Mouse (Mus musculus): ENCODE measurements around the gene Top1. TPM values are rescaled to one million over a fixed set of nuclear protein-coding genes. Genes with fewer than 3 reads are reported as not detected.

Top1 gene
- total and polyA plus RNA-seq, 3 experiments = 89.8 to 312 (median 91.3) TPM

GRCm38 (mm10) chr2:160717269-160717668, 71.6 kb downstream of the Top1 start:
- peaks cover 0 to 1% of the 10 kb centered on the region in 2 experiments; a peak in 2 of 4 replicates for H3K4me1 ChIP-seq (ENCODE audit: control insufficient read depth in 1 of 2, insufficient read depth in 2 of 2)
- H3K9me3 ChIP-seq (replicated peaks; ENCODE audit: low read length) = no peaks in the 10 kb centered on the region
- no peaks in the 10 kb centered on the region for H3K27me3 ChIP-seq (replicated peaks)
- dilution Hi-C loops (cut with MboI; ENCODE audit: extremely low pct_ligation_motif_present, extremely low pct_unique_long_range_greater_than_20kb, low sequenced_read_pairs) = no loop called here
- H3K9ac ChIP-seq (ENCODE audit: insufficient read depth, low read depth) = no peak overlapping the region
- DNase-seq (ENCODE audit: extremely low read depth) = peak; percentile 63
- no peak overlapping the region for H3K27ac ChIP-seq (ENCODE audit: insufficient read depth, low read depth)
- no peak overlapping the region for H3K4me2 ChIP-seq (ENCODE audit: insufficient read depth, low read depth, poor library complexity, severe bottlenecking)
- H3K4me3 ChIP-seq (replicated peaks in 1 of 3; ENCODE audit: low read depth in 2 of 3, low read length in 2 of 3, poor library complexity in 1 of 3) = no peak overlapping the region
- peaks cover 71 to 92% of the 10 kb centered on the region in 2 experiments for H3K36me3 ChIP-seq (replicated peaks in 1 of 2; ENCODE audit: control insufficient read depth in 1 of 2, insufficient read depth in 1 of 2, low read length in 1 of 2)
- peaks cover 7% of the 10 kb centered on the region; the same call in 1 of the 2 replicates for H3K79me2 ChIP-seq (replicated peaks; ENCODE audit: control insufficient read depth, extremely low read depth, insufficient read depth, poor library complexity, severe bottlenecking)
- no peak for TF ChIP-seq USF1 (IDR thresholded peaks at IDR 0.05; ENCODE audit: low read depth, low read length)
- TF ChIP-seq SMC3 (IDR thresholded peaks at IDR 0.05; ENCODE audit: low read depth, low read length) = peak; percentile 71
- peak; percentile 44 to 72; a peak in 3 of 4 replicates for TF ChIP-seq CTCF (conservative IDR thresholded peaks at IDR 0.05 in 1 of 2, IDR thresholded peaks at IDR 0.05 in 1 of 2; ENCODE audit: low read depth in 2 of 2, low read length in 2 of 2)
- in situ Hi-C loops (cut with MboI; ENCODE audit: low pct_ligation_motif_present, low pct_unique_long_range_greater_than_20kb, low sequenced_read_pairs) = loop anchor here (10.0 kb wide), 1 partner anchor 168 kb away; the partner anchor contains the start of gene Lpin3

DNA sequence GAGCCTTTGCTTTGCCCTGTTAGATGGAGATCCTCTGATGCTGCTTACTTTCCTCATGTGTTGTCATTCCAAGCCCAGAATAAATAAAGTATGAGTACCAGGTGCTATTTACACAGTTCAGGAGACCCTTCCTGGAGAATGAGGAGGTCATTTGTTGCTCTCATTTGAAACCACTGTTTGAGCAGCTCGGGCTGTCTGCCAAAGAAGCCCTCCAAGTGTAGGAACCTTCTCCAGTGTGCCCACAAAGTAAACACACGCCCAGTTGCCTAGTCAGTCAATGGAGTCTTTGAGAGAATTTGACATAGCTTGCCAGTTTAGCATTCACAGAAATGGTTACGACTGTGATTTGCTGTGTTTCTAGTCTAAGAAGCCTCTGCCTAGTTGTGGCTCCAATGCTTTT, 73.1 kb downstream of the Top1 start:
- dilution Hi-C loops (cut with MboI; ENCODE audit: extremely low pct_ligation_motif_present, extremely low pct_unique_long_range_greater_than_20kb, low sequenced_read_pairs) (no loop called here), in situ Hi-C loops (cut with MboI; ENCODE audit: low pct_ligation_motif_present, low pct_unique_long_range_greater_than_20kb, low sequenced_read_pairs) (loop anchor here (10.0 kb wide), 1 partner anchor 166 kb away; the partner anchor contains the start of gene Lpin3)
- Histone ChIP-seq H3K9me3 (replicated peaks; ENCODE audit: low read length) (no peaks in the 10 kb centered on the region), H3K79me2 (replicated peaks; ENCODE audit: control insufficient read depth, extremely low read depth, insufficient read depth, poor library complexity, severe bottlenecking) (peaks cover 7% of the 10 kb centered on the region; the same call in 1 of the 2 replicates), H3K9ac (ENCODE audit: insufficient read depth, low read depth) (no peak overlapping the region), H3K4me2 (ENCODE audit: insufficient read depth, low read depth, poor library complexity, severe bottlenecking) (no peak overlapping the region), H3K27ac (ENCODE audit: insufficient read depth, low read depth) (no peak overlapping the region), H3K27me3 (replicated peaks) (no peaks in the 10 kb centered on the region), H3K4me1 (ENCODE audit: control insufficient read depth in 1 of 2, insufficient read depth in 2 of 2) (no peaks in the 10 kb centered on the region), H3K4me3 (replicated peaks in 1 of 3; ENCODE audit: low read depth in 2 of 3, low read length in 2 of 3, poor library complexity in 1 of 3) (no peak overlapping the region), H3K36me3 (replicated peaks in 1 of 2; ENCODE audit: control insufficient read depth in 1 of 2, insufficient read depth in 1 of 2, low read length in 1 of 2) (peaks cover 73 to 91% of the 10 kb centered on the region in 2 experiments)
- TF ChIP-seq SMC3 (IDR thresholded peaks at IDR 0.05; ENCODE audit: low read depth, low read length) (no peak), MEF2A (IDR thresholded peaks at IDR 0.05; ENCODE audit: borderline replicate concordance, low read depth, low read length) (no peak), RAD21 (IDR thresholded peaks at IDR 0.05; ENCODE audit: low read depth, low read length) (no peak), ETS1 (conservative IDR thresholded peaks at IDR 0.05; ENCODE audit: low read depth, low read length) (no peak), POLR2A (IDR thresholded peaks at IDR 0.05; ENCODE audit: low read depth, low read length) (no peak), KAT2A (IDR thresholded peaks at IDR 0.05; ENCODE audit: insufficient replicate concordance, low read length) (no peak), BHLHE40 (IDR thresholded peaks at IDR 0.05; ENCODE audit: low read depth, low read length) (no peak), ZKSCAN1 (IDR thresholded peaks at IDR 0.05; ENCODE audit: borderline replicate concordance, low read depth, low read length) (no peak)
- no peak for DNase-seq (ENCODE audit: extremely low read depth)

- TF ChIP-seq KAT2A (IDR thresholded peaks at IDR 0.05; ENCODE audit: insufficient replicate concordance, low read length) (no peak), E2F4 (IDR thresholded peaks at IDR 0.05; ENCODE audit: insufficient replicate concordance, low read depth, low read length) (no peak), MAZ (IDR thresholded peaks at IDR 0.05; ENCODE audit: low read depth, low read length) (no peak), JUND (conservative IDR thresholded peaks at IDR 0.05; ENCODE audit: low read depth, low read length) (no peak), CTCF (conservative IDR thresholded peaks at IDR 0.05 in 1 of 2, IDR thresholded peaks at IDR 0.05 in 1 of 2; ENCODE audit: low read depth in 2 of 2, low read length in 2 of 2) (no peak), PAX5 (IDR thresholded peaks at IDR 0.05; ENCODE audit: low read length) (no peak), SIN3A (IDR thresholded peaks at IDR 0.05; ENCODE audit: low read length) (no peak), MAFK (IDR thresholded peaks at IDR 0.05; ENCODE audit: insufficient replicate concordance, low read length) (no peak), ZNF384 (IDR thresholded peaks at IDR 0.05; ENCODE audit: low read depth, low read length) (no peak), IRF4 (IDR thresholded peaks at IDR 0.05; ENCODE audit: low read depth, low read length) (no peak), POLR2AphosphoS2 (IDR thresholded peaks at IDR 0.05; ENCODE audit: low read depth, low read length) (no peak), JUN (IDR thresholded peaks at IDR 0.05; ENCODE audit: insufficient read depth, low read depth, low read length) (no peak), USF2 (conservative IDR thresholded peaks at IDR 0.05; ENCODE audit: low read depth, low read length) (no peak)
- in situ Hi-C loops (cut with MboI; ENCODE audit: low pct_ligation_motif_present, low pct_unique_long_range_greater_than_20kb, low sequenced_read_pairs) = no loop called here
- no peaks in the 10 kb centered on the region for H3K27me3 ChIP-seq (replicated peaks)
- no peak overlapping the region for H3K4me2 ChIP-seq (ENCODE audit: insufficient read depth, low read depth, poor library complexity, severe bottlenecking)
- no peak overlapping the region for H3K9ac ChIP-seq (ENCODE audit: insufficient read depth, low read depth)
- DNase-seq (ENCODE audit: extremely low read depth) = no peak
- dilution Hi-C loops (cut with MboI; ENCODE audit: extremely low pct_ligation_motif_present, extremely low pct_unique_long_range_greater_than_20kb, low sequenced_read_pairs) = no loop called here
- H3K4me3 ChIP-seq (replicated peaks in 1 of 3; ENCODE audit: low read depth in 2 of 3, low read length in 2 of 3, poor library complexity in 1 of 3) = no peak overlapping the region
- peaks cover 0 to 4% of the 10 kb centered on the region in 2 experiments; a peak in 1 of 4 replicates for H3K4me1 ChIP-seq (ENCODE audit: control insufficient read depth in 1 of 2, insufficient read depth in 2 of 2)
- H3K9me3 ChIP-seq (replicated peaks; ENCODE audit: low read length) = no peaks in the 10 kb centered on the region
- H3K27ac ChIP-seq (ENCODE audit: insufficient read depth, low read depth) = no peak overlapping the region
- 0 out of 2 replicates have a peak, but pooled peaks cover 4% of the 10 kb centered on the region for H3K79me2 ChIP-seq (replicated peaks; ENCODE audit: control insufficient read depth, extremely low read depth, insufficient read depth, poor library complexity, severe bottlenecking)
- H3K36me3 ChIP-seq (replicated peaks in 1 of 2; ENCODE audit: control insufficient read depth in 1 of 2, insufficient read depth in 1 of 2, low read length in 1 of 2) = peaks cover 53 to 76% of the 10 kb centered on the region in 2 experiments
These were observed 77.0 kb downstream of the Top1 start for GRCm38 (mm10) chr2:160722714-160723113.

Data from CH12.LX (cell line).